In the genomic region with DNA sequence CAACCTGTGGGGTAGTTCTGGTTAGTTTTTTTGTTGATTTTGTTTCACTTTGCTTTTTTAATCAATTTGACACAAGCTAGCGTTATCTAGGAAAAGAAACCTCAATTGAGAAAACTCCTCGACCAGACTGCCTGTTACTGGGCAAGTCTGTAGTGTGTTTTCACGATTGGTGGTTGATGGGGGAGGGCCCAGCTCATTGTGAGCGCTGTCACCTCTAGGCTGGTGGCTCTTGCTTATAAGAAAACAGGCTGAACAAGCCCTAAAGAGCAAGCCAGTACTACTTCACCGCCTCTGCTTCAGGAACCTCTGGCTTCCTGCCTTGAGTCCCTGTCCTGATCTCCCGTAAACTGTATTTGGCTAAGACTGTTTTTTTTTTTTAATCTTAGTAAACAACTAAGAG, we compare ENCODE assay signal across 14 mouse cellular contexts. TPM values are rescaled to one million over a fixed set of nuclear protein-coding genes. Genes with fewer than 3 reads are reported as not detected.
DNase-seq lines count a peak whose midpoint lies in the region; ATAC-seq lines count a peak whose summit lies in the region.
"Had no signal": no experiment of that assay in that cellular context is flagged by ENCODE, and none has a peak within 500 bp of the region (broad histone marks: within the 10 kb centered on the region; RNA-seq: fewer than 3 reads in every experiment).

No protein-coding gene starts in this region.

- no peak overlapping the region for H3K4me3 ChIP-seq in liver, embryonic 11.5 days (ENCODE audit: low read depth, low read length)
- H3K4me3 ChIP-seq in brown adipose tissue, adult 24 weeks (ENCODE audit: insufficient read depth, low read depth, low read length), result no peak overlapping the region
- H3K4me3 ChIP-seq in forebrain, embryonic 13.5 days, result no peak overlapping the region
- no peak overlapping the region for H3K4me3 ChIP-seq in midbrain, embryonic 13.5 days (replicated peaks)
- H3K4me3 ChIP-seq: erythroblast, embryonic 14.5 days; heart, embryonic 13.5 days; limb, embryonic 10.5 days; myocyte had no signal

- no peak overlapping the region for H3K9ac ChIP-seq in liver, embryonic 11.5 days (ENCODE audit: low read depth, low read length)
- H3K9ac ChIP-seq in forebrain, embryonic 13.5 days, result no peak overlapping the region
- no peak overlapping the region for H3K9ac ChIP-seq in midbrain, embryonic 13.5 days (replicated peaks)
- H3K9ac ChIP-seq: heart, embryonic 13.5 days had no signal

- 17% methylated on average over 6 of the region's 6 CpGs for WGBS in liver, embryonic 11.5 days
- WGBS in forebrain, embryonic 13.5 days, result 3% methylated on average over 6 of the region's 6 CpGs
- WGBS in midbrain, embryonic 13.5 days, result 2% methylated on average over 6 of the region's 6 CpGs

- no peaks in the 10 kb centered on the region for H3K36me3 ChIP-seq in liver, embryonic 11.5 days (ENCODE audit: control insufficient read depth, insufficient read depth, low read length)
- H3K36me3 ChIP-seq in forebrain, embryonic 13.5 days (ENCODE audit: poor library complexity, severe bottlenecking), result no peaks in the 10 kb centered on the region
- no peaks in the 10 kb centered on the region for H3K36me3 ChIP-seq in midbrain, embryonic 13.5 days
- H3K36me3 ChIP-seq: heart, embryonic 13.5 days; limb, embryonic 10.5 days had no signal

- H3K4me2 ChIP-seq in liver, embryonic 11.5 days, result no peak overlapping the region
- H3K4me2 ChIP-seq in forebrain, embryonic 13.5 days, result peak overlapping the region; percentile 37
- H3K4me2 ChIP-seq in midbrain, embryonic 13.5 days (replicated peaks), result 0 out of 2 replicates have a peak overlapping the region, but pooled peaks have one; percentile 13
- H3K4me2 ChIP-seq: heart, embryonic 13.5 days had no signal

- no peak; the same call in 1 of the 2 replicates for ATAC-seq in liver, embryonic 11.5 days (replicated peaks; ENCODE audit: low FRiP score)
- ATAC-seq in forebrain, embryonic 13.5 days, result 0 out of 2 replicates have a peak, but pooled peaks have one; percentile 48
- ATAC-seq in midbrain, embryonic 13.5 days, result peak; percentile 48; the same call in 1 of the 2 replicates

- intact Hi-C loops in left cerebral cortex, postnatal 14 days (cut with DNase I), result no loop called here

- no peaks in the 10 kb centered on the region for H3K4me1 ChIP-seq in liver, embryonic 11.5 days (replicated peaks; ENCODE audit: control insufficient read depth, insufficient read depth, low read length)
- H3K4me1 ChIP-seq in brown adipose tissue, adult 24 weeks (ENCODE audit: control insufficient read depth, insufficient read depth, insufficient read length, low read length), result peaks cover 8% of the 10 kb centered on the region
- peaks cover 21% of the 10 kb centered on the region for H3K4me1 ChIP-seq in forebrain, embryonic 13.5 days
- peaks cover 17% of the 10 kb centered on the region for H3K4me1 ChIP-seq in midbrain, embryonic 13.5 days (replicated peaks)
- H3K4me1 ChIP-seq: heart, embryonic 13.5 days had no signal

- H3K9me3 ChIP-seq in liver, embryonic 11.5 days (ENCODE audit: control insufficient read depth, low read length), result no peaks in the 10 kb centered on the region
- H3K9me3 ChIP-seq in forebrain, embryonic 13.5 days (replicated peaks), result no peaks in the 10 kb centered on the region
- H3K9me3 ChIP-seq in midbrain, embryonic 13.5 days, result no peaks in the 10 kb centered on the region
- H3K9me3 ChIP-seq: heart, embryonic 13.5 days; limb, embryonic 10.5 days had no signal

- H3K27me3 ChIP-seq in liver, embryonic 11.5 days (replicated peaks; ENCODE audit: control insufficient read depth, insufficient read depth, low read length), result no peaks in the 10 kb centered on the region
- no peaks in the 10 kb centered on the region for H3K27me3 ChIP-seq in forebrain, embryonic 13.5 days
- no peaks in the 10 kb centered on the region for H3K27me3 ChIP-seq in midbrain, embryonic 13.5 days
- H3K27me3 ChIP-seq: CH12.LX; heart, embryonic 13.5 days had no signal

- peak; percentile 15 for DNase-seq in liver
- DNase-seq in liver, embryonic 11.5 days (ENCODE audit: low spot score), result no peak
- DNase-seq in left cerebral cortex, adult 11 months (ENCODE audit: low spot score), result no peak
- DNase-seq in cerebellum, postnatal 4 days (ENCODE audit: low spot score in 2 of 2), result no peak
- DNase-seq in left cerebral cortex, postnatal 14 days (ENCODE audit: low spot score in 2 of 2), result no peak
- DNase-seq: cerebellum, adult 11 months had no signal

- H3K27ac ChIP-seq in liver, embryonic 11.5 days (ENCODE audit: low read depth, low read length), result no peak overlapping the region
- 0 out of 2 replicates have a peak overlapping the region, but pooled peaks have one; percentile 26 for H3K27ac ChIP-seq in brown adipose tissue, adult 24 weeks (replicated peaks; ENCODE audit: low read depth, low read length)
- H3K27ac ChIP-seq in forebrain, embryonic 13.5 days, result no peak overlapping the region
- H3K27ac ChIP-seq in midbrain, embryonic 13.5 days, result no peak overlapping the region
- H3K27ac ChIP-seq: heart, embryonic 13.5 days; limb, embryonic 10.5 days had no signal

RNA-seq across cellular contexts. Expression of a gene that starts 40.7 kb away (rescaled TPM):
- 78.7 and 82.3 TPM in 2 replicates for polyA plus RNA-seq in liver, embryonic 11.5 days (2014; fragmentation: Nextera tagmentation; extraction: Ambion mirVana)
- polyA plus RNA-seq in brown adipose tissue, adult 24 weeks (2012; ENCODE audit: insufficient read depth, insufficient read length, missing spikeins), result not detected in 2 replicates
- polyA plus RNA-seq in forebrain, embryonic 13.5 days (2015; fragmentation: Nextera tagmentation; extraction: Ambion mirVana), result 0.47 TPM in 1 of 2 replicates, not detected in the other
- 0.40 and 0.50 TPM in 2 replicates for polyA plus RNA-seq in midbrain, embryonic 13.5 days (2015; fragmentation: Nextera tagmentation; extraction: Ambion mirVana)
- total RNA-seq in left cerebral cortex, postnatal 14 days (2021), result not detected
- total RNA-seq: CH12.LX had no signal
- polyA plus RNA-seq: erythroblast, embryonic 14.5 days; limb, embryonic 10.5 days; myocyte had no signal

Comparison
In these comparisons a context has a peak if more than half of its experiments do, and no peak if none do; other contexts are left out.
1. RNA of a gene that starts 40.7 kb away (polyA plus RNA-seq): 78.7 to 82.3 TPM in liver, embryonic 11.5 days; 0.40 to 0.50 TPM in midbrain, embryonic 13.5 days, 0.47 TPM in forebrain, embryonic 13.5 days and not detected in brown adipose tissue, adult 24 weeks; every median in the first group is over 10 times any median in the second.